Mouse (Mus musculus): ENCODE data around the gene Hspa5. TPM values are rescaled to one million over a fixed set of nuclear protein-coding genes. Genes with fewer than 3 reads are reported as not detected.
"Not testable (repeated sequence)": the region's sequence is repeated elsewhere in the genome, so short reads cannot be mapped to it uniquely, and the experiment has no call there.

Gene Hspa5
- total RNA-seq, 2 experiments from 2014 or later = 417 to 448 TPM

- peak; percentile 55 for DNase-seq
Measured at GRCm38 (mm10) chr2:34772252-34773235, 774 bp downstream of the Hspa5 start.

DNA sequence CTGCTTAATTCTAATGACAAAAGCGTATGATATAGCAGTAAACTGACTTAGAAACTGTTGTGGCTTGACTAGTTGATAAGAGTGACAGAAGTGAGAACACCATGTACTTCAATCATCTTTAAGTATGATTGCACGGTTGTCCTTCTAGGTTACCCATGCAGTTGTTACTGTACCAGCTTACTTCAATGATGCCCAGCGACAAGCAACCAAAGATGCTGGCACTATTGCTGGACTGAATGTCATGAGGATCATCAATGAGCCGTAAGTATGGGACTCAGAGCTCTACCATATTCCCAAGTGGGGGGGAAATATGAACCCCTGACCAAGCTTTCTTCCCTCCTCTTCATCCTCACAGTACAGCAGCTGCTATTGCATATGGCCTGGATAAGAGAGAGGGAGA, 1.9 kb downstream of the Hspa5 start:
- DNase-seq = no peak

GRCm38 (mm10) chr2:34774493-34774892, 2.7 kb downstream of the Hspa5 start:
- no peak for DNase-seq

DNA sequence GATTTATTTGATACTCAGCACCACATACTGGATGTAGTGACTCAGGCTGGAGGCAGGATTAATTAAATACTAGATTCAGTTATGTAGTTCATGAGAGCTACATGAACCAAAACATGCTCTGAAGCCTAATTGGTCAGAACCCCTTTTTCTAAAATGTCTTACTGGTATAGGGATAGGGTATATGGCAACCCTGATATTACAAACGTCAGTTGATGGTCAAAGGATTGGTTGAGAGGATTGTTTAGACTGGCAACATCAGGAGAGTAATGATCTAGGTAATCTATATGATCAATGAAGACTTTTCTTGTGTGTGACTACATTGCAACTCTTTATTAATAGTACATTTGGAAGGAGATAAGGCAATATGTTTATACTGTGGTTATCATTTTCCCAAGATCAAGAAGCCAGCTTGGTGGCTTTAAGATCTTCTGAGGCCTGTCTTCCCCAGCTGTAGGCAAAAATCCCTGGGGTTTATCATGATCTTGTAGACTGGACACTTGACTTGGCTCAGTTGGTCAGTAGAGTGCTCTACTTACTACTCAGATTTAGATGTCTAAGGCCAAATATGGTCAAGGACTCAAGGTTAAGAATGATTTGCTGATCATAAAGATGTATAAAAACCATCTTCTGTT, 5.6 kb downstream of the Hspa5 start:
- no peak for DNase-seq

- DNase-seq = peak; percentile 17
Measured at GRCm38 (mm10) chr2:34783064-34784020, 11.6 kb downstream of the Hspa5 start.

DNA sequence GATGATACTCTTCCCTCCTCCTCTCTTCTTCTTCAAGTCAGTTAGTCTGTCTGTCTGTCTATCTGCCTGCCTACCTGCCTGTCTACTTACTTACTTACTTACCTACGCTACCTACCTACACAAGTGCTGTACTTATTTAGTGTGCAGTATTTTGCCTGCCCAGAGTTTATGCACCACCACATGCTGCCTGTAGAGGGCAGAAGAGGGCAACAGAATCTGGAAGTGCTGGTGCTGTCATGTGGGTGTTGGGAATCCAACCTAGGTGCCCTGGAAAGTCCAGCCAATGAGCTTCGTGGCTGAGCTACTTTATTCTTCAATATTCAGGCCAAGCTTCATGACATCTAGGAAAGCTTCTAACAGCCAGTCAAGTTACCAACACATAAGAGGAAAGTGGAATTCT, 12.3 kb downstream of the Hspa5 start:
- DNase-seq = peak; percentile 57

DNA sequence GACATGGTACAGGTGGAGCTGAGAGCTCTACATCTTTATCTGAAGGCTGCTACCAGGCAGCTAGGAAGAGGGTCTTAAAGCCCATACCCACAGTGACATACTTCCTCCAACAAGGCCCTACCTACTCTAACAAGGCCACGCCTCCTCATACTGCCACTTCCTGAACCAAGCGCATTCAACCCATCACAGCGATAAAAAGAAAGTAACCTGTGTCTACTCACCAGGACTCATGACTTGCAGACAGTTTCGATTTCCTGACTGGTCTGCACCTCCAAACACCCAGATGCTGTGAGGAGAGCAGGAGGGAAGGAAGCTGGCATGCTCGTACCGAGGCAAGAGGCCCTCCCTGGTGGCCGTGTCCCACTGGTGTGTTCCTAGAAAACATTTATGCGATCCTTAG, 18.5 kb downstream of the Hspa5 start:
- no peak for DNase-seq

DNA sequence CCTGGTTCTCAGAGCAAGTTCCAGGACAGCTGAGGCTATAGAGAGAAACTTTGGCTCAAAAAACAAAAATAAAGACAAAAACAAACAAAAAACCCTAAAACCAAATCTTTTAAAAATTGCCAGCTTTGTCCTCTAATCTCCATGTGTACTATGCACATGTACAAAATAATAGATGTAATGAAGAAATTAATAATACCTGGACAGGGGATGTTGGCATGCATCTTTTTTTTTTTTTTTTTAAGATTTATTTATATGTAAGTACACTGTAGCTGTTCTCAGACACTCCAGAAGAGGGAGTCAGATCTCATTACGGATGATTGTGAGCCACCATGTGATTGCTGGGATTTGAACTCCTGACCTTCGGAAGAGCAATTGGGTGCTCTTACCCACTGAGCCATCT, 20.8 kb downstream of the Hspa5 start:
- not testable (repeated sequence) for DNase-seq

DNA sequence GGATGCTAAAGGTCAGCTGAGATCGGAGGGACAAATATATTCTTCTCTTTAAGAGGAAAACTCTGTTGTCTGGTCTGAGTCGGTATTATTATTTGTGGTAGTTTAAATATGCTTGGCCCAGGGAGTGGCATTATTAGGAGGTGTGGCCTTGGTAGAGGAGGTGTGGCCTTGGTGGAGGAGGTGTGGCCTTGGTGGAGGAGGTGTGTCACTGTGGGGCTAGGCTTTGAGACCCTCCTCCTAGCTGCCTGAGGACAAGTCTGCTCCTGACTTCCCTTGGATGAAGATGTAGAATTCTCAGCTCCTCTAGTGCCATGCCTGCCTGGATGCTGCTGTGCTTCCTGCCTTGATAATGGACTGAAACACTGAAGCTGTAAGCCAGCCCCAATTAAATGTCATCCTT, 22.7 kb downstream of the Hspa5 start:
- no peak for DNase-seq

DNA sequence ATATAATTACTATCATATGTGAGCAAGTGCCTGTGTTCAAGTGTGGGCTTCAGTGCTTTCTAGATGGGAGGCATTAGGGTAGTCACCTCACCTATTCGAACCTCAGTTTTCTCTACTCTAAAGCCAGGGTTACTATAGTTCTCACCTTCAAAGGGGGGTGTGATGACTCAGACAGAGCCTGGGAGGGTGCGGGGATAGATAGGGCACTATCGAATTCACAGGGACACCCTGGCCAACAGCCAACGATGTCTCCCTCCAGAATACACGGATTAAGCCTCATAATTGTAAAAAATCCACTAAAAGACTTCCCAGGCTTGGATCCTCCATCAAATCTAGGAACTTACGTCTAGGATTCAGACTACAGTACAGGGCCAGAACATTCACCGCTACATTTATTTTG, 23.7 kb downstream of the Hspa5 start:
- DNase-seq = no peak

DNA sequence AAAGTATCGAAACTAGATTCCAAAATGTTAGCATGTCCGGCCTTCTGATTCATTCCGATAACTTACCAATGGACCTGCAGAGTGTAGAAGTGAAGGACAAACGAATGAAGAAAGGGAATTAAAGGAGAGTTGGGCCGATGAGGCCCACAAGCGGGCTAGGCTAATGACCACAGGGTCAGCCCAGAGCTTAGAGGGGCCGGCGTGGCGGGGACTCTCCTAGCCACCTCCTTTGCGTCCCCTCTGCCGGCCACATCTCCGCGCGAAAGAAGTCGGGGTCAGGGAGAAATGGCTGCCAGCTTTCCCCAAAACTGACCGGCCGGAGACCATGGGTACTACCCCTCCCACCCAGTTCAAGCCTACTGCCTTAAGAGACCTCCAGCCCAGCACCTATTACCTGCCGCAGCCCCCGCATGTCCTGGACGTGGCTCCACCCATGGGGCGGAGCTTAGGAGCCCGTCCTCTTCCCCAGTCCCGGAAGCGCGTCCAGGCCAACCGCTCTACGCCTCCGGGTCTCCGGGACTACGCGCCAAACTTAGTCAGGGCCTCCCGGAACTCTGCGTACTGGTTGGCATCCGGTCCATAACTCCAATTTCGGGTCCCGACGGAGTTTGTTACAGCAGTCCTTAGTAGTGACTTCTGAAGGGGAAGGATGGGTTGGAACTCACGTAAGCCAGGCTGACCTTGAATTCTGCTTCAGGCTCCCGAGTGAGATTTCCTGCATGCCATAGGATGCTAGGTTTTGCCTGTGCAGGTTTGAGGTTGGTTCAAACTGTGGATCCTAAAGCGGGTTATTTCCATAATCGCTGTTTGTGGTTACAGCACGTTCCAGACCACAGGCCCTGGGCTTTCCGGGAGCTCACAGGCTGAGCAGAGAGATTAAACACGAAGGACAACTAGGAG, 27.8 kb downstream of the Hspa5 start, which contains the start of gene Rabepk:
Gene Rabepk (minus strand): TSS at position 556 of the 900 bp plus-strand sequence.
- peak; percentile 88 for DNase-seq

DNA sequence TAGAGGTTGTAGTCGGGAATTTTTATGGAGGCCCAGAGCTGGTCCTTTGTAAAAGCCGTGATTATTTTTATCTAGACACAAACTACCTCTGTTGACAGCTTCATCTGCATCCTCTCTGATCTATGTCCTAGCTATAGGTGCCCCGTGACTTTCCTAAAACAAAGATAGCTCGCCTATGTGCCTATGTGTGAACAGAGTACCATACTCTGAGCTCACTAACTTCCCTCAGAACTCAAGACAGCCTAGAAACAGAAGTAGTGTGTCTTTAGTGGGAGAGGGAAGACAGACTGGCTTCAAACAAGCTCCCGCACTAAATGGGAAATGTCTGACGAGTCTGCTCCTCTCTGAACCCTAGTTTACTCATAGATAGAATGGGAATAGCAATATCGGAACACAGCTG, 28.6 kb downstream of the Hspa5 start:
- no peak for DNase-seq

- DNase-seq = peak; percentile 97
Measured at GRCm38 (mm10) chr2:34801516-34802482, 30.0 kb downstream of the Hspa5 start.

DNA sequence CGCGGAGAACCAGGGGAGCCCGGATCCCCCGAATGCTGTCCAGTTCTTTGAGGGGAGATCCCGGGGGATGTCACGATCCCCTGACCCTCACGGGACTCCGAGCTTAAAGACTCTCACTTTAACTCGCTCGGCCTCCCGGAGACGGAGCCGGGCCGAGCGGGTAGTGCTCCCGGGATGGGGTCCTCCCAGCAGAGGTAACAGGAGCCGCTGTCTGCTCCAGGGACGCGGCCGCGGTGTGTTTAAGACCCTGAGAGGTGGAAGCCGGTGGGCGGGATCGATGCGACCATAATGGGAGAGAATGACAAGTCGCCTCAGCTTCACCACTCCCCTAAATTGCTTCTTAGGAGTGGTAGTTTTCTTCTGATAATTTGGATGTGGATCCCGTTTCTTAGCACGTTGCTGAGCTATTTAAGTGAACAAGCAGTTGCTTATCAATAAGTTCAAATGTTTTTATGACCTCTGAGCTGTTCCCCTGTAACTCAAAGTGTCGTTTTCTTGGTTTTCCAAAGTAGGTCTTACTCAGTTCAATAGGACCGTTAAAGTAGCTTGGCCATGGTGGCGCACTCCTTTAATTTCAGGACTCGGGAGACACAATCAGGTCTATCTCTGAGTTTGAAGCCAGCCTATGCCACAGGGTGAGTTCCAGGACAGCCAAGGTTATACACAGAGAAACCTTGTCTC, 30.9 kb downstream of the Hspa5 start:
- peak; percentile 66 for DNase-seq

DNA sequence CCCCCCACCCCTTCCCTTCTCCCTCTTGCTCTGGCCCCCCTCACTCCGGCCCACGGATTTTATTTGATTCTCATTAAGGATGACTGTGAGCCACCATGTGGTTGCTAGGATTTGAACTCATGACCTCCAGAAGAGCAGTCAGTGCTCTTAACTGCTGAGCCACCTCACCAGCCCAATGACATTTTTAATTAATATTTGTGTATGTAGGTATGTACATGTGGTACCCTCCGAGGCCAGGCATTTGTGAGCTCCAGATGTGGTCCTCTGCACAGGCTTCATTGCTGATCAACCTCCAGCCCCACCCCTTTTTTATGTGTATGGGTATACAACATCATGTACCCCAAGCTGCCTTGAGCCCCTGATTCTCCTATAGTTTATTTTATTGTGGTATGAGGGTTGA, 32.0 kb downstream of the Hspa5 start:
- no peak for DNase-seq

DNA sequence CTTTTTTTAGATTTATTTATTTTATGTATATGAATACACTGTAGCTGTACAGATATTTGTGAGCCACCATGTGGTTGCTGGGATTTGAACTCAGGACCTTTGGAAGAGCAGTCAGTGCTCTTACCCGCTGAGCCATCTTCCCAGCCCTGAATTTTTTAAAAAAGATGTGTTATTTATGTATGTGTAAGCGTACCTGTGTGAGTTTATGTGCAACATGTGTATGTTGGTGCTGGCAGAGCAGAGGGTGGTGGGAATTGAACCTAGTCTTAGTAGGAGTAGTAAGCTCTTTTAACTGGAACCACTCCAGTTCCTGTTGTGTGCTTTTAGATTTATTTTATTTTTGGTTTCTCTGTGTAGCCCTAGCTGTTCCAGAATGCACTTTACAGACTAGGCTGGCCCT, 32.4 kb downstream of the Hspa5 start:
- DNase-seq = no peak

- DNase-seq = no peak
Measured at GRCm38 (mm10) chr2:34804815-34805214, 33.0 kb downstream of the Hspa5 start.

GRCm38 (mm10) chr2:34805364-34805950, 33.7 kb downstream of the Hspa5 start:
- DNase-seq = no peak

GRCm38 (mm10) chr2:34808057-34808456, 36.3 kb downstream of the Hspa5 start:
- DNase-seq = no peak

Measured in heart, postnatal 4 days (tissue).